Mouse (Mus musculus): Measurements from ENCODE around the gene Zfp974.

GRCm38 (mm10) chr7:27881721-27882120, 47.5 kb downstream of the Zfp974 start:
- TF ChIP-seq CTCF (IDR thresholded peaks at IDR 0.05; ENCODE audit: borderline replicate concordance, extremely low read depth, insufficient read depth, insufficient read length) (no peak), POLR2A (IDR thresholded peaks at IDR 0.05; ENCODE audit: borderline replicate concordance, extremely low read depth, insufficient read depth, insufficient read length, poor library complexity, severe bottlenecking) (no peak)
